Mouse (Mus musculus) thymus, adult 2 months (tissue): Measurements from ENCODE around the gene Oser1.

Experiments
- CTCF ChIP-seq: fragments of 200-500 bp; IDR thresholded peaks from 2 replicates; pipeline ENCODE4 v1.5.1; 2012; ENCODE audit warnings: mild to moderate bottlenecking, control low read depth, low read length, moderate library complexity, borderline replicate concordance; ENCODE audit not compliant: control insufficient read depth, poor library complexity, insufficient read depth; ENCODE audit errors: extremely low read depth
- POLR2A ChIP-seq: fragments of 200-500 bp; IDR thresholded peaks from 2 replicates; pipeline ENCODE4 v1.6.1; 2012; ENCODE audit warnings: mild to moderate bottlenecking, low read length, control low read depth, moderate library complexity; ENCODE audit not compliant: control insufficient read depth, poor library complexity, insufficient read depth; ENCODE audit errors: extremely low read depth

- TF ChIP-seq CTCF (no peak), POLR2A (no peak)
These were observed 46.6 kb upstream of the Oser1 start for GRCm38 (mm10) chr2:163471136-163471535.
